Mouse (Mus musculus) subcutaneous adipose tissue, adult 2 months (tissue): ENCODE data around the gene Ap4e1. TPM values are rescaled to one million over a fixed set of nuclear protein-coding genes. Genes with fewer than 3 reads are reported as not detected.

Experiments used
- polyA plus RNA-seq: library from polyadenylated mRNA; depleted of rRNA; stranded (reverse); fragments of >200 nt; gene quantifications from 2 replicates; pipeline ENCODE4 v1.2.3, GENCODE M21; 2012; ENCODE audit warnings: low replicate concordance; rRNA removed

Gene Ap4e1
- 2.9 and 5.0 TPM in 2 replicates for polyA plus RNA-seq

DNA sequence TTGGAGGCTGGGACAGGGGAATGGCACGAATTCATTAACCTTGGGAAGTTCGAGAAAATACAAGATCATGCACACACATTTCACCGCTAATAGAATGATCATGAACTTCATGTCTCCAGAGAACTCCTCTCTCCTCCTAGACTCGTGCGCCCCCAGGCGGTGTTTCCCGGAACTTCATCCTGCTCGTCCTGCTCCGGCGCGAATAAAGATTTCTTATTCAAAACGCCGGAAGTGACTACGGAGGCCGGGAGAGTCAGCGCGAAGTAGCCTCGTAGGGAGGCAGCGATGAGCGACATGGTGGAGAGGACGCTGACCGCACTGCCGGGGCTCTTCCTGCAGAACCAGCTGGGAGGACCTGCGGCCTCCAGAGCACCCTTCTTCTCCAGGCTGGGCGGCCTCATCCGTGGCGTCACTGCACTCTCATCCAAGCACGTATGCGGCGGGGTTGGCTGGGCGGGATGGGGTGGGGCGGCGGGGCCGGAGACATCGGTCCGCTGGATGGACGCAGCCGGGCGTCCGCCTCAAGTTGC, at the start of gene Ap4e1:
Gene Ap4e1, plus strand, starts transcription at position 249 of the 530 bp plus-strand sequence.

DNA sequence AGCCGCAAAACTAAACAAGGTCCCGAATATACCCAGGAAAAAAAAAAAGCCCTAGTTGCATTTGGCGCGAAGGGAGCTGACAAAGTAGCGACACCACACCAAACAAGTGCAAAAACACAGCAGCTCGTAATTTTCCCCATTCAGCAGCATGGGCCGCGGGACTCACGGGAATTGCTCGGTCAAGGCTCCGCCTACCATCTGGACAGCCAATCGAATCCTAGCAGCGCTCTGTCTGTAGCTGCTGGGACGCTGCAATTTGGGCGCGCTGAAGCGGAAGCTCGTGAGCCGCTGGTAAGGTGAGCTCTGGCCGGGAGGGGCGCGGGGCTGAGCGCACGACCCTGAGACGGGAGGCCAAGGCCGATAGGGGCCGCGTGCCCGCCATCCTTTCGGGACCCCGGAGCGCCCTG, 61.9 kb downstream of the Ap4e1 start, which contains the start of gene Blvra:
Gene Blvra, plus strand, starts transcription at position 231 of the 407 bp plus-strand sequence.

Other genes starting within 250 kb of the Ap4e1 start
- gene Usp50, start 225.2 kb upstream of the Ap4e1 start, polyA plus RNA-seq, result 0.90 and 3.1 TPM in 2 replicates
- gene Trpm7, start 132.5 kb upstream of the Ap4e1 start, polyA plus RNA-seq, result 9.1 TPM in 2 replicates
- gene Sppl2a, start 75.5 kb upstream of the Ap4e1 start, polyA plus RNA-seq, result 20.6 and 23.2 TPM in 2 replicates
- gene Blvra, start 61.9 kb downstream of the Ap4e1 start, polyA plus RNA-seq, result 13.3 and 27.0 TPM in 2 replicates
- 1.7 and 4.4 TPM in 2 replicates for gene Ncaph, start 125.2 kb downstream of the Ap4e1 start, polyA plus RNA-seq
- 19.0 and 24.2 TPM in 2 replicates for gene Itpripl1, start 134.7 kb downstream of the Ap4e1 start, polyA plus RNA-seq
- gene 1810024B03Rik, start 199.6 kb downstream of the Ap4e1 start, polyA plus RNA-seq, result 2.3 TPM in 2 replicates
- gene Snrnp200, start 199.7 kb downstream of the Ap4e1 start, polyA plus RNA-seq, result 47.7 and 72.8 TPM in 2 replicates
- gene Ciao1, start 239.1 kb downstream of the Ap4e1 start, polyA plus RNA-seq, result 79.4 and 82.5 TPM in 2 replicates
- 96.8 and 112 TPM in 2 replicates for gene Tmem127, start 239.2 kb downstream of the Ap4e1 start, polyA plus RNA-seq